Mouse (Mus musculus) cerebellum, postnatal 4 days (tissue): ENCODE results near the gene Tmem176b.

ENCODE experiments used
- DNase-seq, 2 experiments: peaks; one replicate each; pipeline ENCODE4 v3.0.0; 2022; ENCODE audit warnings: low spot score in 2 of 2, mixed read lengths in 1 of 2

Gene Tmem176b

GRCm38 (mm10) chr6:48787867-48788266, 53.4 kb downstream of the Tmem176b start:
- DNase-seq, result no peak

GRCm38 (mm10) chr6:48785601-48786000, 55.7 kb downstream of the Tmem176b start:
- DNase-seq, result no peak

DNA sequence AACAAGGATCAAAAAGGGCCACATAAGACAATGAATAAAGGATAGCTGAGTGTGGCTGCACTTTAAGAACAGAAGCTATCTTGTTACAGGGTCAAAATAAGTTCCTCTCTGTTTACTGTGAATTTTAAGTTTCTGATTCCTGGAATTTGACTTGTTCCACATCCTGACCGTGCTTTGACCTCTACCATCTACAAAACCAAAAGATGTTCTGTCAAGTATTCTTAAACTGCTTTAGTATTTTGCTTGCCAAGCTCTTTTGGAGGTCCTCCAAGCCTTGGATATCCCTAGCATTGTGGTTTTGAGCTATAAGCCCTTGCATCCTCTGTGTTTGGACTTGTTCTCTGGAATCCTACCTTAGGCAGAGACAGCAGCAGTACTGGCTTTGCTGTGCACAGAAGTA, 56.1 kb downstream of the Tmem176b start:
- DNase-seq, result no peak

- no peak for DNase-seq
These were observed 56.9 kb downstream of the Tmem176b start for GRCm38 (mm10) chr6:48784406-48784805.
